Mouse (Mus musculus) lung, postnatal 0 days (tissue): ENCODE measurements around the gene Ifnar1.

Experiments
- CTCF ChIP-seq: IDR thresholded peaks from 2 replicates; pipeline ENCODE4 v1.5.1; 2016; ENCODE audit warnings: antibody characterized with exemption, mild to moderate bottlenecking
- EP300 ChIP-seq: IDR thresholded peaks from 2 replicates; pipeline ENCODE4 v1.6.1; 2016; ENCODE audit warnings: antibody characterized with exemption, mild to moderate bottlenecking, control low read depth

DNA sequence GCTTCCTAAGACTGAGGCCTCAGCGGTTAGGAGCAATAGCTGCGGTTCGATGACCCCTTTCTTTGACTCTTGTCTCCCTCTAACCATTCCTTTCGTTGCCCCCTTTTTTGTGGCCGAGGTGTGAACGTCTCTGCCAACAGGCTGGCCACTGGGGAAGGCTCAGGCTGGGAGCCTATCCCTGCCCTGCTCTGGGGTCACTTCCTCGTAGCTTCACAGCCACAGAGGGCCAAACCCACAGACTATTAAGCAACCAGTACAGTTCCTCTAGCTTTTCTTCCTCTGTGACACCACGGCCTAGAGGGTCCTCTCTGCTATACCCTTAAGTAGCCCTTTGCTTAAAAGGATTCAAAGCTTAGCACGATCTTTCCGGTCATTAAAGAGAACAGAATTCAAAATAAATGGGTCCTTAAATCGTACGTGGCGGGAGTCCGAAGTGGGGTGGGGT, 61.4 kb downstream of the Ifnar1 start:
- TF ChIP-seq EP300 (no peak), CTCF (no peak)
